Mouse (Mus musculus): ENCODE results near the gene Scamp5. TPM values are rescaled to one million over a fixed set of nuclear protein-coding genes. Genes with fewer than 3 reads are reported as not detected.
A peak's percentile ranks its signal among the peaks of the same experiment; 100 is the strongest.

Scamp5 gene
- total RNA-seq, 2 experiments from 2014 or later = 381 to 400 TPM

DNA sequence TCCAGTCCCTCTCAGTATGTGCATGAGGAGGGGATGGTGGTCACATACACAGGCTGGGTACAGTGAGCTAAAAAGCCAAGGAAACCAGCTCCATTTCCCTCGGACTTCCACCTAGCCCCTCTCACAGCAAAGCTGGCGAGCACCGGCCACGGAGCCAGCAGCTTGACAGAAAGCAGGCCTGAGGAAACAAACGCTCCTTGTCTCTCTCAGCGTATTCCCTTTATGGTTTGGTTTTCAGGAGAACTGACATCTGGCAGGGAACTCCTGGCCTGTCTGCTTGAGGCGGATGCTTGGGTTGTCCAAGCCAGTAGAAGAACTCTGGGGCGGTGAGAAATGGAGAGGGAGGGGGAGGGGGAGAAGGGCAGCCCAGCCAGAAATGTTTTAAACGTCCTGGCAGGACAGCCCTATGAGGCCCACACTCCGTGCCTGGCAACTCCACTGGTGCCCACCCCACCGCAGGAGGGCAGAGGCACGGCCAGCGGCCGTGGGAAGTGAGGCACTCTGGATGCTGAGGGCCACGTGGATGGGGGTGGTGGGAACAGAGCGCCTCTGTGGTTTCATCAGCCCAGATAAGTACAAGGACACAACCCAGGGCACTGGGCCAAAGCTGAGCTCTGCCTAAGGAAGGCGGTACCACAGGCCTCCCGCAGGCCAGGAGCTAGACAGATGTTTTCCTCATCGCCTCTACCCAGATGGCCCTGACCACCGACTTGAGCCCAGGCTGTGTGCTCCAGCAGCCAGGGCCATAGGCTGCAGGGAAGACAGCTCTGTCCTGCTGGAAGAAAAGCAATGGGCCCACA, 47.3 kb downstream of the Scamp5 start:
- DNase-seq (ENCODE audit: low spot score in 2 of 2) = peak; percentile 63 to 75

DNA sequence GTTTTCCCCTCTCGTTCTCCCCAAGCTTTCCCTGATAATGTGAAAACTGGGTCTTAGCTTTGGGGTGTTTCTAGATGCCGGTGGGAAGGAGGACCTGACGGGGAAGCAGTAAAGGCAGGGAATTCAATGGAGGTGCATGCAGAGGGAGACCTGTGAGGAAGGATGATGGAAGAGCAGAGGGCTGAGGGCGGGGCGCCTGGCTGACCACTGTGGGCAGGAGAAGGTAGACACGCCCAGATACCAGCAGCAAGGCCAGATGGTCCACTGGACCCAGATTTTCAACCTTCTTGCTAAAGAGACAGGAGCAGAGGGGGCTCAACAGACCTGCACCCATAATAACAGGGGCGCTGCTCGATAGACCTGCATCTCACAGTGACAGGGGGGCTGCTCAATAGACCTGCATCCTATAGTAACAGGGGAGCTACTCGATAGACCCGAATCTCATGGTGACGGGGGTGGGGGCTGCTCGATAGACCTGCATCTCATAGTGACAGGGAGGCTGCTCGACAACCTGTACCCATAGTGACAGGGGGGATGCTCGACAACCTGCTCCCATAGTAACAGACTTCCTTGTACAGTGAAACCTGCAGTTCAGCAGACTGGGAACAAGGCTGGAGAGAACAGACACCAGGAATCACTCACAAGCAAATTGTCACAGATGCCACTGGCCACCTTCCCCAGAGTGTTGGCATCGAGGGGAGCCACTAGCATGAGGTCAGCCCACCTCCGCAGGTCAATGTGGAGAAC, 48.2 kb downstream of the Scamp5 start:
- DNase-seq (ENCODE audit: low spot score in 2 of 2) = no peak

DNA sequence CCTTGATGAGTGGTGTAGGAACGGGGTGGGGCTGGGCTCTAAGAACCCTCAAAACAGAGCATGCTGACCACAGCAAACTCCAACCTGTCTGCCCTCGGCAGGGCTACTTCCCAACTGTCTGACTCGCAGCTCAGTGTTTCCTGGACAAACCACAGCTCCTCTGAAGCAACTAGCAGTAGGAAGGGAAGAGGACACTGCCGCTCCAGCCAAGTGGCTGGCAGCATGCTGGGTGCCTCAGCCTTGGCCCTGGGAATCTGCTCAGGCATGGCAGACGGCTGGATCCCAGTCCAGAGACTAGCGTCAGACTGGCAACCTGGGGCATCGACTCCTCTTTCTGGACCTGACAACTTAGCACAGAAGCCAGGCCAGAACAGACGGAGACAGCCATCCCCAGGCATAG, 50.5 kb downstream of the Scamp5 start:
- no peak for DNase-seq (ENCODE audit: low spot score in 2 of 2)

DNA sequence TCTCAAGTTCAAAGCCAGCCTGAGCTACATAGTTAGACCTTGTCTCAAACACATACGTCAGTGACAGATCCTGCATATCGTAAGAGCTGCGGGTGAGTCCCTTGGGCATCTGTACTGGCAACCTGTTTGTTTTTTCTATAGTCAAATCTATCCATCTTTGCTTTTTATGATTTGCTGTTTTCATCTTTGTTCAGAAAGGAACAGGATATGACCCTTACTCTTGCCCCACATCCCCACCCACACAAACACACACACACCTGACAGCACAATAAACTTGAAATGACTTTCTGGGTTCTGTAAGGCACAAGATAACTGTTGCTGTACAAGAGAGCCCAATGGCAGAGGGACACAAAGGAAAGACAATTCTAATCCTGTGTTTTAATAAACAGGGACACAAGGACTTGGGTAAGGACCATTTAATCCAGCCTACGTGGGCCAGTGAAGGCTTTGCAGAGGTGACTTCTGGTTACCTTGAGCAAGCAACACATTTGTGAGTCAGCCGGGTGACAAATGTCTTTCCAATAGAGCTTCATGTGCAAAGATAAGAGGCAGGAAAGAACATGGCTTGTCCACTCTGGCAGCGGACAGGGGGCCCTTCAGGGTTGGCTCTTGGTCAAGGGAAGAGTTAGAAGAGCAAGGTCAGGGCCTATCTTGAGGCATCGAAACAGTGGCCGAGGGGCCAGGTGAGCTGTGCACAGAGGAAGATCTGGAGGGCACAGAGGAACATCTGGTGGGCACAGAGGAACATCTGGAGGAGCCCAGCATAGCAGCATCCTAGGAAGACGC, 60.5 kb downstream of the Scamp5 start:
- no peak for DNase-seq (ENCODE audit: low spot score in 2 of 2)

DNA sequence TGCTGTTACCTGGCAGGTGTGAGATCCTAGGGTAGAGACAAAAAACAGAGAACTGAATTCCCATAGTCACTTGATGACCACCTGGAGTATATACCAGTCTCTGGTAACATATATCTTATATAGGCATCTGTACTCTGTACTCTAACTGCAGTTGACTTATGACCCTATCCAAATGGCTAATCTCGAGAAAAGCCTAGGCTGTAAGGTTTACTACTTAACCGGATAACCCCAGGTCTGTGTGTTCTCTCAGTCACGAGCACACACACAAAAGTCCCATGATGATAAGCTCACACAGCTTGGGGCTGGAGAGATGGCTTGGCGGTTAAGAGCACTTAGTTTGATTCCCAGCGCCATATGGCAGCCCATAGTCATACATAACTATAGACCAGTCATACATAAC, 61.5 kb downstream of the Scamp5 start:
- no peak for DNase-seq (ENCODE audit: low spot score in 2 of 2)

DNA sequence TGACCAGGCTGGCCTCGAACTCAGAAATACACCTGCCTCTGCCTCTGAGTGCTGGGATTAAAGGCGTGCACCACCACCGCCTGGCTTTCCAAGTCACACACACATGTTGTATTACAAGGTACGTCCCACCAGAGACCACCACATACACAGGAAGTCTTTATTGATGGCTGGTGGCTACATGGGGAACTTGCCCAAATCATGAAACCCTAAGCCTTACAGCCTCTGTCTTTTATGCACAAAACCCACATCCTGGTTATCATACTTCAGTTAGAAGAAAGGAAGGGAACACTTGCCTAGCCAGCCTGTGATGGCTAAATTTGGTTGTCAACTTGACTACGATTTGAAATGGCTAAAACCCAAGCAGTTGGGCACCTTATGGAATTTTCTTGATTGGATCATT, 63.8 kb downstream of the Scamp5 start:
- DNase-seq (ENCODE audit: low spot score in 2 of 2) = no peak

DNA sequence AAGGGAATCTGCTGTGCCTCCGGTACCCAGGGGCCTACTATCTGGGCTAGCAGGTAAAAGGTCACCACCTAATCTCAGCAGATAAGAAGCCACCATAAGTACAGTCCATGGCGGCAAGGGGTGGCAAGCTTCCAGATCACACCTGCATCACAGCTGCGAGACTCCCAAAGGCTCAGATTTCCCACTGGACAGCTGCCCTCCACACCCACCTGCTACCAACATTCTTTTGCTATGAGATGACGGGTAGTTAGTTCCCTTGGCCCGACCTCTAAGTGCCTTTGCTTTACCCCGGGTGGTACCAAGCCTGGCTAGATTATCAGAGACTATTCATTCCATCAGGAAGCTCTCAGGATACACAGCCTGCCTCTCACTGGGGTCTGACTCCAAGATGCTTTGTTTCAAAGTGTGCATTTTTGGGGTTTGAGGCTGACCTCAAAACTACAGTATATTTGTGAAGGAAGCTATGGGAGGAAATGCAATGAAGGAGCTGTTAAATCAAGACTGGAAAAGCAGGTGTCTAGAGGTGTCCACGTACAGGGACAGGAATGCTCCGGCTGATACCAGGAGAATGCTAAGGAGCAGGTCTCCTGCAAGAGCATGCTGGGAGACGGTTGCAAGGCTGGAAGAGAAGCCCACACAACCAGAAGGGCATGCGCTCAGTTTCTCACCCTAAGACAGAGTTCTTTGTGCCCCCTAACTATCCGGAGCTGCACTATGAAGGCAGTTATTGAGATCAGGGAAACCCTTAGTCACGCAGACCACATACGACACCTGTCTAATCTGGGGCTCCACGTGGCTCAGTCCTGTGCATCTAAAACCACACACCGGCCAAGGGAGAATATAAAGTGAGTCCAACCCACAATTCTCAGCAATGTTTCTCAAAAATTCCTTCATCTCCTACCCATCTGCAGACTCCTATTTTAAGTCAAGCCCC, 65.3 kb downstream of the Scamp5 start:
- no peak for DNase-seq (ENCODE audit: low spot score in 2 of 2)

DNA sequence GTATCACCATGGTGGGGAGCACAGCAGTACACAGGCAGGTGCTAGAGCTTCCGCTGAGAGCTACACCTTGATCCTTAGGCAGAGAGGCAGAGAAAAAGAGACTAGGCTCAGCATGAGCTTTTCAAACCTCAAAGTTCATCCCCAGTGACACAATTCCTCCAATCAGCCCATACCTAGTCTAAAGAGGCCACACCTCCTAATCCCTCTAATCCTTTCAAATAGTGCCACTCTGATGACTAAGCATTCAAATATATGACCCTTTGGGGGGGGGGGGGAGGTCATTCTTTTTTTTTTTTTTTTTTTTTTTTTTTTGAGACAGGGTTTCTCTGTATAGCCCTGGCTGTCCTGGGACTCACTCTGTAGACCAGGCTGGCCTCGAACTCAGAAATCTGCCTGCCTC, 69.1 kb downstream of the Scamp5 start:
- no peak for DNase-seq (ENCODE audit: low spot score in 2 of 2)

DNA sequence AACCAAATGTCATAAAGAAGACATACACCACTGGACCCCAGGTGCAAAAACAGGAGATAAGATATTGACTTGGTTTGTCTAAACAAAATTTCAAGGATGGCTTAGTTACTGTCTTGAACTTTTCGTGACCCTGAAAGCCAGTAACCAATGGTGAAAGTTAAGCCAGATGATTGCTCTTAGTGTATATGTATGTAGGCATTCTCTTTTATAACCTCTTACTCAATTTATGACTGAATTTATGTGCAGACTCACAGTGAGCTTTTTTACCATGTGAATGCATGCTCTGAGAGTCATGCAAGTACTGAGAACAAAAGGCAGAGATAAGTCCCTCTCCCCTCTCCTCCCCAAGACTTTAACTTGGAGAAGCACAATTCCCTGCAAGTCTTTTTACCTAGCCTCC, 75.0 kb downstream of the Scamp5 start:
- no peak for DNase-seq (ENCODE audit: low spot score in 2 of 2)

Other genes with a start within 250 kb of the Scamp5 start
- not detected for gene Trcg1, start 231.5 kb downstream of the Scamp5 start, total RNA-seq (2021)
- 10 to 100 TPM; 14.1 to 18.9 TPM for gene 1700017B05Rik, start 205.4 kb downstream of the Scamp5 start, total RNA-seq (2021)
- 10 to 100 TPM; 14.3 TPM for gene Ppcdc, start 27.9 kb downstream of the Scamp5 start, total RNA-seq (2021)
- 10 to 100 TPM; 17.6 to 18.5 TPM for gene Rpp25, start 36.0 kb upstream of the Scamp5 start, total RNA-seq (2021)
- 100 to 1,000 TPM; 410 to 481 TPM for gene Cox5a, start 53.2 kb upstream of the Scamp5 start, total RNA-seq (2021)
- 10 to 100 TPM; 17.6 to 25.6 TPM for gene Fam219b, start 69.5 kb upstream of the Scamp5 start, total RNA-seq (2021)
- 10 to 100 TPM; 66.0 to 69.4 TPM for gene Mpi, start 84.7 kb upstream of the Scamp5 start, total RNA-seq (2021)
- gene Scamp2, start 92.9 kb upstream of the Scamp5 start, total RNA-seq (2021) = 10 to 100 TPM; 20.9 to 23.1 TPM
- gene Ulk3, start 121.4 kb upstream of the Scamp5 start, total RNA-seq (2021) = 10 to 100 TPM; 28.9 to 33.5 TPM
- gene Cplx3, start 138.2 kb upstream of the Scamp5 start, total RNA-seq (2021) = 10 to 100 TPM; 13.0 to 13.6 TPM
- gene Lman1l, start 152.7 kb upstream of the Scamp5 start, total RNA-seq (2021) = not detected
- 10 to 100 TPM; 35.1 to 37.0 TPM for gene Csk, start 185.6 kb upstream of the Scamp5 start, total RNA-seq (2021)
- gene Cyp1a2, start 215.6 kb upstream of the Scamp5 start, total RNA-seq (2021) = not detected
- gene Cyp1a1, start 219.9 kb upstream of the Scamp5 start, total RNA-seq (2021) = under 1 TPM in 1 of 2 experiments, not detected in 1; 0.16 TPM
- 10 to 100 TPM; 15.2 to 16.0 TPM for gene Edc3, start 240.5 kb upstream of the Scamp5 start, total RNA-seq (2021)

All from left cerebral cortex, adult 18-20 months (tissue).